Mouse (Mus musculus) thymus, postnatal 25 days (tissue): ENCODE results near the gene Fxyd3.

Experiments
- DNase-seq: peaks from one replicate; pipeline ENCODE4 v3.0.0; 2022

Fxyd3 gene

GRCm38 (mm10) chr7:31049135-31049845 is 27.2 kb downstream of the Fxyd3 start:
- no peak for DNase-seq

GRCm38 (mm10) chr7:31042431-31042910 is 34.0 kb downstream of the Fxyd3 start, which contains the start of gene Fxyd5:
Gene Fxyd5, minus strand, starts transcription at chr7:31042481.
- no peak for DNase-seq

- peak; percentile 77 for DNase-seq
Measured at GRCm38 (mm10) chr7:31041662-31042315, 34.7 kb downstream of the Fxyd3 start.

GRCm38 (mm10) chr7:31041023-31041407 is 35.5 kb downstream of the Fxyd3 start:
- peak; percentile 53 for DNase-seq

GRCm38 (mm10) chr7:31040281-31041022 is 36.1 kb downstream of the Fxyd3 start:
- peak; percentile 60 for DNase-seq

- DNase-seq: no peak
Measured at GRCm38 (mm10) chr7:31039011-31039410, 37.5 kb downstream of the Fxyd3 start.

GRCm38 (mm10) chr7:31037675-31038074 is 38.8 kb downstream of the Fxyd3 start:
- peak; percentile 69 for DNase-seq

GRCm38 (mm10) chr7:31036917-31037316 is 39.6 kb downstream of the Fxyd3 start:
- peak; percentile 44 for DNase-seq

GRCm38 (mm10) chr7:31035291-31035690 is 41.2 kb downstream of the Fxyd3 start:
- DNase-seq: no peak

- DNase-seq: peak; percentile 60
Measured at GRCm38 (mm10) chr7:31034789-31035188, 41.7 kb downstream of the Fxyd3 start.

- peak; percentile 75 for DNase-seq
Measured at GRCm38 (mm10) chr7:31033409-31034165, 42.9 kb downstream of the Fxyd3 start.

- DNase-seq: no peak
Measured at GRCm38 (mm10) chr7:31031731-31032130, 44.8 kb downstream of the Fxyd3 start.

GRCm38 (mm10) chr7:31030717-31031116 is 45.8 kb downstream of the Fxyd3 start:
- DNase-seq: no peak

GRCm38 (mm10) chr7:31028609-31029008 is 47.9 kb downstream of the Fxyd3 start:
- DNase-seq: no peak
